Mouse (Mus musculus): Measurements from ENCODE around the gene Gbp2.
A peak's percentile ranks its signal among the peaks of the same experiment; 100 is the strongest.

The Gbp2 gene

DNA sequence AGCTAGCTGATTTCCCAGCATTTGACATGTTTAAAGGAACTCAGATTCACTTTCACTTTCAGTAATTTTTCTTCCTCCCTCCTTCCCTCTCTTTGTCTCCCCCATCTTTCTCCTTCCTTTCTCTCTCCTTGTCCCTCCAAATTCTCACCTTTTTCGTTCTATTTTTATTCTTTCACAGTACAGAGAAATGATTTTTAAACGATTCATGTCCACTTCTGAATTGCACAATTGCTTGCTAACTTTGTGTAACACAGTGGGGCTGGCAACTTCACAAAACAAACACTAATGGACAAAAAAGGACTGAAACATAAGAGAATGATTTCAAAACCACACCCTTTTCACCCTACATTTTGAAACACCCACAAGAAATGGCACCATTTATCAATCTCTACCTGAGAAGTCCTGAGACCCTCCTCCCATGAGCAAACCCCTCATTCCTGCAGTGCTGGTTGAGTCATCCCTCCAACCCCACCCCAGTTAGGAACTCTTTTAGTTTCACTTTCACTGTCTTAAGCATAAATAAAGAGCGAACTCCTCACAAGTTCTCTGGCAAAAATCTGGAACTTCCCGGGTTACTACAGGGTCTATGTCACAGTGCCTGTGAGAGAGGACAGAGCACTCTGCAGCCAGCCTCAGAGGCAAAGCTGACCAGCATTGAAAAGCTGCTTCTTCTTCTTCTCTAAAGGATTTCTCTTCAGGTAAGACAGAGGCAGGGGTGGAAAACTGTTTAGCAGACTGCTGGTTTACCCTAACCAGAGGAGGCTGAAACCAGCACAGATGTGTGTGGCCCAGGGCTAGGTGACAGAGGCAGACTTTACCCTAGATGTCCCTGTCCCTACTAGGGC, at the start of gene Gbp2:
TSS of gene Gbp2 (plus strand) at position 492 of the 845 bp plus-strand sequence.
- DNase-seq, result peak; percentile 32 to 39

DNA sequence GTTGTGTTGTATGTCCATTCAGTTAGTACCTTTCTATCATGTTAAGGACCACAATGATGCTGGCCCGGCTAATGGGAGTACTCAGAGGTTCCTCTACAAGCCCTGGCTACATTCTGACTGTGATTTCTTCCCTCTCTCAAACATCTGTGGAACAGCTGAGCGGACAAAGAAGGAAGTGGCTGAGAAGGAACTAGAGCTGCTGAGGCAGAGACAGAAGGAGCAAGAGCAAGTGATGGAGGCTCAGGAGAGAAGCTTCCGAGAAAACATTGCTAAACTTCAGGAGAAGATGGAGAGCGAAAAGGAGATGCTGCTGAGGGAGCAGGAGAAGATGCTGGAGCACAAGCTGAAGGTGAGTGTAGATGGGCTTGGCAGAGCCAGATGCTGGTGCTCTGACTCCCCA, 49.7 kb upstream of the Gbp2 start:
- no peak for DNase-seq

DNA sequence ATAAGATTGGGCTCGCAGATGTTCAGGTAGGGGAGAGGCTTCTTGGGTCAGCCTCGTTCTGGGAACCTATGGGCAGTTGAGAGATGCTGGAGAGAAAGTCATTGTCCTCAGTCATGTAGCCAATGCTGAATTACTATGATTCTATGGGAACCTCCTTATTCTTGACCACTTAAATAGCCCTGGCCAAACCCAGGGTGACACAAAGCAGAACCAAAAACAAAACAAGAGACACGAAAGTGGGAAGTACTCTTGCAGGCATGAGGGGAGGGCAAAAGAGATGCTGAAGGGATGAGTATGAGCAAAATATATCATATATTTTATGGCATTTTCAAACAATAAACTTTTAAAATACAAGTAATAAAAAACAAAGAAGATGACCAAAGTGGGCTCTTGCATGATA, 43.3 kb upstream of the Gbp2 start:
- DNase-seq, result no peak

DNA sequence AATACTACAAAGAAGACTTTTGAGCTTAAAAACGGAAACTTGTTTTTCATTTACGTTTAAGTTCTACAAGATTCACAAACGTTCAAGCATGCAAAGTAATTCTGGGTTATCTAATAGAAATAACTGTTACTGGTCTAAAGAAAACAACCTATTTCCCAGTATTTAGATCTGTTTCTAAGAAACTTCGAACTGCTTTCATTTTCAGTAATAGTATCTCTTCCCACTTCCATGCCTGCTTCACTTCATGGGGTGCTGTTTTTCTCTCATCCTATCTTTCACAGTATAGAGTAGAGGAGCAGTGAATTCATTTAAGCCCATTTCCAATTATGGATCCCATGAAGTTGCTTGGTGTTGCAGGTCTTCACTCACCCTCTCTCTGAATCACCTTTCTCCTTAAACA, 42.1 kb upstream of the Gbp2 start:
- DNase-seq, result no peak

DNA sequence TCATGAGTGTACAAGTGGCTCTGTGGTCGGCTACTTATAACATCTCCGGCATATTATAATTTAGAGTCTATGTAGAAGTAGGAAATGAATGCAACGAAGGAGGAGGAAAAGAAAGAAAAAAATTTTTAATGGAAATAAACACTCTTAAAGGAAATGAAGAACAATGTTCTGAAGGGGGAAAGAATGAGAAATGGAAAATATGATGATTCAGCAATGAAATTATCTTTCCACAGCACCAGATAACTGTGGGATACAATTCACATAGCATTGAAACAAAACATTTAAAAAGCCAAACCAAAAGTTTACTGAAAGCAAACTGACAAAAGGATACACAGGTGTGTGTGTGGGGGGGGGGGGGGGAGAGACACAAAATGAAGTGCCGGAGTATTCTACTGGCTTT, 37.3 kb upstream of the Gbp2 start:
- DNase-seq, result no peak

DNA sequence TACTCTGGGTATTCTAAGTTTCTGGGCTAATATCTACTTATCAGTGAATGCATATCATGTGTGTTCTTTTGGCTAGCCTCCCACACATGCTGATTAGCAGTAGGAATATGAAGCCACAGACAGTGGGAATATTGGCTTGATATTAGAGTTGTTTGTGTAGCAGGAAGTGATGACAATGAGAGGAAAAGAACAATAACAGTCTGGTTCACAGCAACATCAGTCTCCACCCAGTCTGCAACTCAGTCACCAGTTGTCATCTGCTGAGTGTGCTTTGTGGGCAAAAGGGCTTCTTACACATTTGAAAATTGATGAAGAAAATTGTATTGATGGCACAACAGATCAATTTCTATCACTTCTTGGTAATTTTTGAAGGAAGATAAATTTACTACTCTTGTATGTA, 33.0 kb upstream of the Gbp2 start:
- no peak for DNase-seq

GRCm38 (mm10) chr3:142588888-142589287, 31.5 kb upstream of the Gbp2 start:
- DNase-seq, result no peak

DNA sequence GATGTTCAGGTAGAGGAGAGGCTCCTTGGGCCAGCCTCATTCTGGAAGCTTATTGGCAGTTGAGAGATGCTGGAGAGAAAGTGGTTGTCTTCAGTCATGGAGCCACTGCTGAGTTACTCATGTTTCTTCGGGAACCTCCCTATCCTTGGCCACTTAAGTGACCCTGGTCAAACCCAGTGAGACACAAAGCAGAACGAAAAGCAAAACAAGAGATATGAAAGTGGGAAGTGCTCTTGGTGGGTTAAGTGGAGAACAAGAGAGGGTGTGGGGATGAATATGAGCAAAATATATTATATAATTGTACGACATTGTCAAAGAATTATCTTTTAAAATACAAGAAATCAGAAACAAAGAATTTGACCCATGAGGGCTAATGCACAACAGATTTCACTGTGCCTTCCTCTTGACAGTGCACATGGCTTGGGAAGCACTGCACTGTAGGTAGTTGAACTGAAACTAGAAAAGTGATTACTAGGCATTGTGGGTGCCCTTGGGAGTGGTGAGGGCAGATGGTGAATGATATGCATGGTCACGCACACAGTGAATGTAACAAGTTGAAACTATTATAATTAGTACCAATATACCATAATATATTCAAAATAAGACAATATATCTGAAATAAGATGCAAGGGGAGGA, 29.9 kb upstream of the Gbp2 start:
- DNase-seq, result no peak

DNA sequence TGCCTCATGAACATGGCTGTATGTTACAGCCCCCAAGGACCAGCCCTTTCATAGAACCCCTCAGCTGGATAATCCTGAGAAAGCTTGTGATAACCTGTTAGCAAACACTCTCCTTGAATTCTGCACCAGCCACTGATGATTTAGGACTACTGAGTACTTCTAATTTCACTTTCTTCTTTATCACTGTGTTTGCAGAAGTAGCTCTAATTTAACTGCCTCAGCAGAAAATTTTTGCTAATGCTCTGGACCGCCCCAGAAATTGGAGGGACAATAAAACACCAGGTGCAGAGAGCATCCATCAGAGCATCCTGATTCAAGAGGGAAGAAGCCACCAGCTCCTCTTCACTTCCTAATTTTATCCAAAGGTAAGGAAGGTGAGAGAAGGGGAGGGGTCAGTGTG, 25.9 kb upstream of the Gbp2 start, which contains the start of gene Gbp2b:
TSS of gene Gbp2b (plus strand) at position 301 of the 400 bp plus-strand sequence.
- no peak for DNase-seq

- no peak for DNase-seq
These were observed 22.5 kb upstream of the Gbp2 start for GRCm38 (mm10) chr3:142597923-142598322.

- DNase-seq, result no peak
These were observed 18.7 kb upstream of the Gbp2 start for GRCm38 (mm10) chr3:142601675-142602074.

GRCm38 (mm10) chr3:142618658-142619057, 1.7 kb upstream of the Gbp2 start:
- DNase-seq, result no peak

DNA sequence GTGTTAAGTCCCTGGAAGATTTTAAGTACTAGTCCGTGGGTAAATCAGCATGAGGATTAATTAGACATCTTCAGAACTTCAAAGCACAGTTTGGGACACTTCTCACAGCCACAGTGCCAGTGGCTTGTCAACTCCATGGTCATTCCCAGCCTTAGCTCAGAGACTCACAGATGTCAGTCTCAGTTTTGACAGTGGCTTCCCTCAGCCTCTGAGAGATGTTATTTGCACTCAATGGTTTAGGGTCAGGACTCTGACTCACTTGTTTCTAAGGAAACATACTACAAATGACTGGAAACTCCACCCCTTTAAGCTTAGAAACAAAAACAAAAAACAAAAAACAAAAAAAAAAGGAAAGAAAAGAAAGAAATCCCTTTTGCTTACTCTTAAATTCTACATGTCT, 796 bp upstream of the Gbp2 start:
- peak in 1 of 2 experiments; percentile 8 for DNase-seq

DNA sequence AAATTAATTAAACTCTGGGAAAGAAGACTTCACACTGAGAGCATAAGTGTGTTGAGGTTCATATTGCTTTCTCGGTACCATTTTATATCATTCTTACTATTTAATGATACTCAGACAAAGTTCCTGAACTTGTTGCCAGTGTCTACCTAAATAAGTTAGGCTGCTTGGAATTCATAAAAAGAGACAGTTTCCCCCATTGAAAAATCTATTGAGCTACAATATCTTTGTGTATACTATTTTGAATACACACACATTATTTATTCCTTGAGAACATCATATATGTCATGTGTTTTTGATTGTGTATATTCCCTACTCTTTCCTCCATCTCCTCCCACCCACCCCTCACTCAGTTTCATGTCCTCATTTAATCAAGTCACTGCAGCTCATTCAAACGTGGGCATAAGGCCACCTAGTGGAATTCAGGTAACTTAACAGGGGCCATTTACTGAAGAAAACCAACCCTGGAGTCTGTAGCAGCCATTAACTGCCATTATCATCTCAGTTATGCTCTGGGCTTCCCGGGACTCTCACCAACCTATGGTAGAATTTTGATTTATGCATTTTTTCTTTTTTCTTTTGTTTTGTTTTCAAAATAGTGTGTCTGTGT, 657 bp downstream of the Gbp2 start:
- DNase-seq, result no peak

GRCm38 (mm10) chr3:142630385-142630784, 10.0 kb downstream of the Gbp2 start:
- DNase-seq, result peak in 1 of 2 experiments; percentile 10

- peak; percentile 73 to 93 for DNase-seq
These were observed 19.8 kb downstream of the Gbp2 start for GRCm38 (mm10) chr3:142640201-142640600.

GRCm38 (mm10) chr3:142645949-142646348, 25.5 kb downstream of the Gbp2 start:
- peak; percentile 60 to 89 for DNase-seq

DNA sequence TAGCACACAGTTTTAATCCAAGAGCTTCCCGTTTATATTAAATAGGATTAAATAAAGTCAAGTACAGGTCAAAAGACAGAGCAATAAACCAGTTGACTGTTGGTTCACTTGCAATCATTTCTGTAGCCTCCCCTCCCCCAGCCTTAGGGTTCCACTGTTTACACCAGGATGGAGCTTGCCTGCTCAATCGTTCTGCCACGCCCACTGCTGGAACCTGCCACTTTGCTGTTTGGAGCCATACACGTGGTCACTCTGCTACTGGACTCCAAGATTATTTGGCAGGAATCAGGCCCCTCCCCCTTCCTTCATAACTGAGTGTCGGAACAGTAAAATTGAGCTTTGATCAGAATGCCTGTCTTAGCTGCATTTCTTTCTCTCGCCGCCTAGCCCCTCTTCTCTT, 27.4 kb downstream of the Gbp2 start:
- peak; percentile 14 to 47 for DNase-seq

DNA sequence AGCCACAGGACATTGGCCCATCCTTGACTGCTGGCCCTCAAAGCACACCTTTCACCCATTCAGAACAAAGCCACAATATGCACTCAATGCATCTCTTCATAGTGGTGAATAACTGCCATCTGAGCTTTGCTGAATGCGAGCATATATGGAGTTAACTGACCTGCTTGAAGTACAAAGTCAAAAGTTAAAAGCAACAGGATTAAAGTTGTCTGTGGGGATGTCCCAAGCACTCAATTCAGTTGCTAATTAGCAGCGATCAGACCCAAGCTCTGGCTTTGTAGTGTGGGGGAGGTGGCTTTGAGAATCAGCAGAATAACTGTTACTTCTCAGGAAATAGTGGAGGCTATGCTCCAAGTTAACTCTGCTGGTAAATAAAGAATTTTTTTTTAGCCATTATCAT, 29.8 kb downstream of the Gbp2 start:
- DNase-seq, result no peak

- DNase-seq, result no peak
These were observed 44.3 kb downstream of the Gbp2 start for GRCm38 (mm10) chr3:142664723-142665122.

GRCm38 (mm10) chr3:142674607-142675006, 54.2 kb downstream of the Gbp2 start:
- DNase-seq, result peak in 1 of 2 experiments; percentile 14
